Mouse (Mus musculus): ENCODE measurements around the gene Tmem125.

DNA sequence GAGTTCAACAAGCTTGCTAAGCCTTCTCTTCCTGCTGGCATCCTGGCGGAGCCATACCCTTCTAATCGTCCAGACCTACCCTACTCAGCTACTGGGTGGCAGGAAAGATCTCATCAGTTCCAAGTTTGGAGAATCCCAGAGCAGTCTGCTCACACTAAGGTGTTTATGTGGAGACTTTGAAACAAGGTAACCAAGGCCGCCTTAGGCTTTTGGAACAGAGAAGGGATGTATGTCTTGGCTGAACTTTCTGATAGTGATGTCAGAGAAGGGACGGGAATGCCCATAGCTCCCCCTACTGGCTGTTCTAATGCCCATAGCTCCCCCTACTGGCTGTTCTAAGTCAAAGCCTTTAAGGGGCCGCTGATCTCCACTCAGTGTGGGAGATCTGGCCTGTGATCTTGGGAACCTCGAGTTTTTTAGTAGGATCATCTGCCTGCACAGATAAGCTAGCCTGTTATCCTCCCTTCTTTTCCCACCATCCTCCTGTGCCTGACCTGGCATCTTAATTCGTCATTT, 22.4 kb upstream of the Tmem125 start:
- TF ChIP-seq CTCF (IDR thresholded peaks at IDR 0.05; ENCODE audit: insufficient read depth, low read depth, low read length) (no peak), POLR2A (IDR thresholded peaks at IDR 0.05; ENCODE audit: insufficient read depth, low read depth, low read length) (no peak)
